Mouse (Mus musculus) adrenal gland, postnatal 10 days (tissue): ENCODE data around the gene Rptor. TPM values are rescaled to one million over a fixed set of nuclear protein-coding genes. Genes with fewer than 3 reads are reported as not detected.

Experiments used
- DNase-seq: peaks from one replicate; pipeline ENCODE4 v3.0.0; 2021; ENCODE audit warnings: mixed read lengths
- total RNA-seq, 2 experiments: library from RNA; stranded (reverse); gene quantifications; 2 replicates each; pipeline ENCODE4 v1.2.3; 2021

The Rptor gene
- total RNA-seq, 2 experiments from 2014 or later: 36.9 to 50.6 TPM

- no peak for DNase-seq
Measured at GRCm38 (mm10) chr11:119862523-119863299, 260.0 kb downstream of the Rptor start.

GRCm38 (mm10) chr11:119863421-119863821 is 260.7 kb downstream of the Rptor start:
- DNase-seq: peak; percentile 49

- DNase-seq: no peak
Measured at GRCm38 (mm10) chr11:119866837-119867236, 264.1 kb downstream of the Rptor start.

- DNase-seq: no peak
Measured at GRCm38 (mm10) chr11:119868138-119868537, 265.4 kb downstream of the Rptor start.

- no peak for DNase-seq
Measured at GRCm38 (mm10) chr11:119868556-119868955, 265.9 kb downstream of the Rptor start.

GRCm38 (mm10) chr11:119871141-119871540 is 268.4 kb downstream of the Rptor start:
- peak; percentile 40 for DNase-seq

- DNase-seq: no peak
Measured at GRCm38 (mm10) chr11:119873643-119874042, 270.9 kb downstream of the Rptor start.

- no peak for DNase-seq
Measured at GRCm38 (mm10) chr11:119874841-119875240, 272.1 kb downstream of the Rptor start.

- DNase-seq: no peak
Measured at GRCm38 (mm10) chr11:119875685-119876084, 273.0 kb downstream of the Rptor start.

GRCm38 (mm10) chr11:119877124-119877523 is 274.4 kb downstream of the Rptor start:
- DNase-seq: no peak

- no peak for DNase-seq
Measured at GRCm38 (mm10) chr11:119879573-119879972, 276.9 kb downstream of the Rptor start.

GRCm38 (mm10) chr11:119883646-119884045 is 280.9 kb downstream of the Rptor start:
- DNase-seq: no peak

- no peak for DNase-seq
Measured at GRCm38 (mm10) chr11:119889966-119890365, 287.3 kb downstream of the Rptor start.

GRCm38 (mm10) chr11:119891601-119892215 is 289.0 kb downstream of the Rptor start:
- DNase-seq: no peak

GRCm38 (mm10) chr11:119893667-119894236 is 291.0 kb downstream of the Rptor start:
- DNase-seq: no peak

- no peak for DNase-seq
Measured at GRCm38 (mm10) chr11:119894634-119895033, 291.9 kb downstream of the Rptor start.

GRCm38 (mm10) chr11:119897041-119897440 is 294.3 kb downstream of the Rptor start:
- DNase-seq: no peak

GRCm38 (mm10) chr11:119898976-119899375 is 296.3 kb downstream of the Rptor start:
- DNase-seq: no peak

- DNase-seq: no peak
Measured at GRCm38 (mm10) chr11:119901174-119901573, 298.5 kb downstream of the Rptor start.

- no peak for DNase-seq
Measured at GRCm38 (mm10) chr11:119902891-119903290, 300.2 kb downstream of the Rptor start.

- peak; percentile 79 for DNase-seq
Measured at GRCm38 (mm10) chr11:119904621-119905286, 302.0 kb downstream of the Rptor start.

GRCm38 (mm10) chr11:119905794-119906193 is 303.1 kb downstream of the Rptor start:
- DNase-seq: no peak
